Mouse (Mus musculus): ENCODE data around the gene Slc18b1. TPM values are rescaled to one million over a fixed set of nuclear protein-coding genes. Genes with fewer than 3 reads are reported as not detected.

The Slc18b1 gene
- 13.1 and 14.1 TPM in 2 replicates for polyA plus RNA-seq (2012; rRNA removed)

DNA sequence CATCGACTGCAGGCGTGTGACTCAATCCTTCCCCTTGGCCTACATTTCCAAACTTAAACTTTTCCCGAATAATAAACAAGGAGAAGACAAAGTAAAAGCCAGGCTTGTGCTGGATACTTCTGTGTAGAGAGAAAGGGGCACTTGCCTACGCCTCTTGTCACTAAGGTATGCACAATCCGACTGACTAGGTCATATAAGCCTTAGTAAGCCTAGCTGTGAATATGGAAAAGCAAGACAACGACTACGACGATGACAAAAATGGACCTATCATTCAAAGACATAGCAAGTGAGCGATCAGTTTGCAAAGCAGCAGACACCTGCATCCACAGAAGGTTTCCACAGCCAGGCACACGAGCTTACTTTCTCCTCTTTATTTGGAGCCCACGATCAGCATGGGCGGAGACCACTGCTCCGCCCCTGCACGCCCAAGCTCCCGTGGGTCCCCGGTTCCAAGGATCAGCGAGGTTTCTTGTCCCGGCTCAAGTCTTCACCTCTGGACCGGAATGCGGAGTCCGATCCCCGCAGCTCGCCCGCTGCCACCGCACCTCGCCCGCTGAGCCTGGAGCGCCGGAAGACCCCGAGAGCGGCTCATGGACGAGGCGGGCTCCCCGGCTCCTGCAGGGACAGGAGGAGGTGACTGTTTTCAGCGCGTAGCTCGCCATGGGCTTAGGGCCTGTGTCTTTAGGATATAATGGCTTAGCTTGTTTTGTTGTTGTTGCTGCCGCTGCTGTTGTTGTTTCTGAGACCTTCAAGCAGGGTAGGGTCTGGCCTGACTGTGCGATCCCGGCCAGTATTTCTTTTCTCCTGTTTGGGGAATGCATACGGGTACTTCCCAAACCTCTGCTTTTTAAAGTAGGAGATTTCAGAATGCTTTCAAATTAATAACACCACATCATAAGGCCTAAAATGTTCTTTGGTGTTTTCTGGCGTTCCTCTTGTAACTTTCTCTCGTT is at the start of gene Slc18b1:
Gene Slc18b1 (plus strand): TSS at position 436 of the 953 bp plus-strand sequence.

DNA sequence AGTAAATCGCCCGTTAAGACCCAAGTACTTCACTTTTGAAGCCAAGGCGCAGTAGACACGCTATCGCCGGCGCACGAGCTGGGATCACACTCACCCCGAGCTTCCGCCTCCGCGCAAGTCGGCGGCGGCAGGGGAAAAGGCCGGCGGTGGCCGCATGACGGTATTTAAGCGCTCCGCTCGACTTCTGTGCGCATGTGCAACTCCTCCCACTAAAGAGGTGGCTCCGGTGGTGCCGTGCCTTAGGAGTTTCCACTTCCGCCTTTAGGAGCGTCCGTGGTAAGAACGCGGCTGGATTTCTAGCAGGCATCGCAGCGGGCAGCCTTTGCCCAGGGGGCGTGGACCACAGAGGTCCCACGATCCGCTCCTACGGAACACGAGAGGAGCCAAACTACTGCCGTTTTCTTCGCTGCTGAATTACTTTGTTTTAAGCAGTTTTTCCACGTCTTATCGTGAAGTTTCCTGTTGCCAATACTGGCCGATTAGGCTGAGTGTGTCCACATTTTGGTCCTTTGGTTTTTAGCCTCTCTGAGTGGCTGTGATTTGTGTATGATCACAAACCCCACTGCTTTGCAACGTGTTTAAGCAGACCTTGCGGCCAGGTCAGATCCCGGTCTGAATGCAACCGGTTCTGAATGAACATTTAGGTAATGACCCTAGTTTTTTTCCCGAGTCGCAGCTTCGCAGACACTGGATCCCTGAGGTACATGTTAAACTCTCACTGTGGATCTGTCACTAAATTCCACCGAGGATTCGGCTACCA is 9.5 kb upstream of the Slc18b1 start, which contains the start of gene Rps12:
Gene Rps12 (minus strand): TSS at position 214 of the 760 bp plus-strand sequence.

DNA sequence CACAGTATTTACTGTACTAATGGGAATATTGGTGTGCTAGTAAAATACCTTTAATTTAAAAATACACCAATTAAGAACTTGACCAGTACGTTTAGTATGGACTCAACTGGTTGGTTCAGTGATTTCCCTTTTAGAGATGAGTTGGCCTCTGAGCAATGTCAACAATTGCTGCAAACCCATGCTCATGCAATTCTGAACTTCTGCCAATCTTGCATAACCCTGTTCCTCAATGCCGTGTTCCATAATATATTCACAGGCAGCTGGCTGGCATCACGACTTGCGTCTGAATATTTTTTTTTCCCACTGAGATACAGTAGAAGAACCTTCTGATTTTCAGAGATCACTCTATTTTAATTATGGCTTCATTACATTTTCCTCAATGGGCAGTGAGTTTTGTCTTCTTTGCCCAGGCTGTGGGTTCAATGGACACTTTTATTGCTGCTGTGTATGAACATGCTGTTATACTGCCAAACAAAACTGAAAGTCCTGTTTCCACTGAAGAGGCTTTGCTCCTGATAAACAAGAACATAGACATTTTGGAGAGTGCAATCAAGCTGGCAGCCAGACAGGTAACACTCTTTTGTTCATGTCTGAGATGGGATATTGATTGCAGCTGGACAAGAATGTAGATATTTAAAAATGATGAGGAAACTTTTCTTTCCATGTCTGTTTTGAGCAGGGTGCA is 54.6 kb downstream of the Slc18b1 start, which contains the start of gene Vnn3:
Gene Vnn3 (plus strand): TSS at position 235 of the 685 bp plus-strand sequence.

Other genes starting within 250 kb of the Slc18b1 start
- gene Rps12, start 9.7 kb upstream of the Slc18b1 start, polyA plus RNA-seq (2012; rRNA removed): 1,509 and 2,105 TPM in 2 replicates
- 0.21 and 0.24 TPM in 2 replicates for gene Vnn3, start 54.5 kb downstream of the Slc18b1 start, polyA plus RNA-seq (2012; rRNA removed)
- gene Vnn1, start 97.7 kb downstream of the Slc18b1 start, polyA plus RNA-seq (2012; rRNA removed): 0.87 and 2.2 TPM in 2 replicates
- gene Taar1, start 123.4 kb downstream of the Slc18b1 start, polyA plus RNA-seq (2012; rRNA removed): not detected in 2 replicates
- not detected in 2 replicates for gene Taar2, start 141.6 kb downstream of the Slc18b1 start, polyA plus RNA-seq (2012; rRNA removed)
- gene Taar3, start 152.6 kb downstream of the Slc18b1 start, polyA plus RNA-seq (2012; rRNA removed): not detected in 2 replicates
- gene Taar4, start 163.5 kb downstream of the Slc18b1 start, polyA plus RNA-seq (2012; rRNA removed): not detected in 2 replicates
- not detected in 2 replicates for gene Taar5, start 173.7 kb downstream of the Slc18b1 start, polyA plus RNA-seq (2012; rRNA removed)
- not detected in 2 replicates for gene Taar6, start 188.7 kb downstream of the Slc18b1 start, polyA plus RNA-seq (2012; rRNA removed)
- not detected in 2 replicates for gene Taar7a, start 196.5 kb downstream of the Slc18b1 start, polyA plus RNA-seq (2012; rRNA removed)
- not detected in 2 replicates for gene Taar7b, start 203.0 kb downstream of the Slc18b1 start, polyA plus RNA-seq (2012; rRNA removed)
- gene Taar7d, start 230.2 kb downstream of the Slc18b1 start, polyA plus RNA-seq (2012; rRNA removed): not detected in 2 replicates
- gene Taar7e, start 240.6 kb downstream of the Slc18b1 start, polyA plus RNA-seq (2012; rRNA removed): not detected in 2 replicates